Mouse (Mus musculus): Measurements from ENCODE around the gene Tuba1a. TPM values are rescaled to one million over a fixed set of nuclear protein-coding genes. Genes with fewer than 3 reads are reported as not detected.
"Not testable (repeated sequence)": the region's sequence is repeated elsewhere in the genome, so short reads cannot be mapped to it uniquely, and the experiment has no call there.

Gene Tuba1a
- polyA plus RNA-seq, 1 experiment from 2014 or later = 414 TPM

DNA sequence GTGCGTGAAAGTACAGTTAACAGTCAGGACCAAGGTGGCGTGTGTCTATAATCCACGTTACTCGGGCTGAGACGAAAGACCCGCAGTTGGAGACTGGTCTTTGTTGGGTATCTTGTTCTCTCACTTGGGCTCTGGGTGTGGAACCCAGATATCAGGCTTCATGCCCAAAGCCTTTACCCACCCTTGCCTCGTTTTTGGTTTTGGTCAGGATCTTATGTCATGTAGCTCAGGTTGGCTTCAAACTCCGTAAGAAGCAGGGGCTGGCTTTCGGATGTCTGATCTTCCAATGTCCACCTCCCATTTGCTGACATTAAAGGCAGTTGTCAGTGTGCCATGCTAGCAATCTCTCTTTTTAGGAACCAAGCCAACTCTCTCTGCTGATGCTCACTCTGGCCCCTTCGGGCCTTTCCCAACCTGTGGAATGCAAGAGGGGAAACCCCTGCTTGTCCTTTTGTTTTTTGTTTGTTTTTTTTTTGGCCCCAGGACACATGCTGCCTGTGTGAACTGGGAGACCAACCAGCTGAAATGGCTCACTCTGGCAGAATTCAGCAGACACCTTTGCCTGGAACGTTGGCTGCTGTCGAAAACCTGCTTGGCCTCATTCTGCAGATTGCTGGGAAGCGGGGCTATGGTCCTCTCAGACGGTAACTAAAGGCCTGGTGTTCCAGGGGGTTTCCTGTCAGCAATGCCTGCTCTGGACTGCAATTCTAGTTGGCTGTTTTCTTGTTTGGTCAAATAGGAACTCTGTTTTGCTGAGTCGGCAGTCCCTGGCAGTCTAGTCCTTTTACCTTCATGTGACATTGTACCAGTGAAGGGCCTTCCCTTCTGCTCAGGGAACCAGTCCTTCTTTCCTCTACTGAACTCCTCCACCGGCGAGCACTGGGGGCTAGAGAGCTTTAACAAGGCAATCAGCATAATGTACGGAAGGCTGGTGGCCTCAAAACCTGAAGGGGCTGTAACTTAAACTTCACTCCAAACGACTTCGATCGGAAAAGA lies 23.6 kb upstream of the Tuba1a start:
- in situ Hi-C loops (cut with MboI; ENCODE audit: low pct_unique_long_range_greater_than_20kb) = no loop called here
- ATAC-seq = no peak
- ChIA-PET POLR2A (interaction anchor here (0.7 to 1.3 kb wide), 4 partner anchors 23 to 48 kb away, joined by 3 to 9 read pairs (median 3); partner anchors contain the start of gene Tuba1b), CTCF (interaction anchor here (0.9 to 1.5 kb wide), 4 partner anchors 12 to 36 kb away, joined by 3 to 5 read pairs (median 4); no protein-coding TSS in a partner anchor)
- no peak for DNase-seq (ENCODE audit: low read depth, low spot score)
- no peaks in the 10 kb centered on the region for H3K27me3 ChIP-seq
- TF ChIP-seq CTCF (IDR thresholded peaks at IDR 0.05) = no peak

DNA sequence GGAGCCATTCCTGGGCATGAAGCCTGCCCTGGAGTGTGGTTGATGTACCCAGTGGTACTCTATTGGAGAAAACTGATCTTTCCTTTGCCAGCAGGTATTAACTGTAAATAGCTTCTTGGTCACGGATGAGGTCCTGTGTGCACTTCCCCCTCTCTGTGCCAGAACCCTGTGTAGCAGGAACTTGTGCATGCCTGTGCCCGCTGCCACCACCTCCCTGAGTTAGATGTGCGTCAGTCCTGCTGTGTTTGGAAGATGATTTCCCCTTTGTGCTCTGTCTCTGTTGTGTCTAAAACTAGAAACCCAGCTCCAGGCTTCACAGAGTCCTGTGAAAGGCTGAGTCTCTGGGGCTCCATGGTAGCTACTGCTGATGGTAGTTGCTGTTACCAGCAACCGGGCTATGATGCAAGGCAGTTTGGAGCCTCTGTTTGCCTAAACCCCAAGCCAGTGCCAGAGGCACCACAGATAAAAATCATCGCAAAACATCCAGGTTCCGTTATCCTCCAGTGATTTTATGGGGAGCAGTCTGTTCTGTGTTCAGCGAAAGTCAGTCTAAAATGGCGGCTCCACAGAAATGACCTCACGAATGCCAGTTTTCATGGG lies 19.6 kb upstream of the Tuba1a start:
- ATAC-seq (peak; percentile 61), DNase-seq (ENCODE audit: low read depth, low spot score) (no peak)
- ChIA-PET POLR2A (interaction anchor here (0.7 to 2.1 kb wide), 4 partner anchors 14 to 38 kb away, joined by 3 to 8 read pairs (median 3); partner anchors contain the start of genes Gm49450 and Tuba1a), CTCF (interaction anchor here (1.7 to 6.7 kb wide), 4 partner anchors 9 to 20 kb away, joined by 4 to 40 read pairs (median 16); partner anchors contain the start of genes Gm49450 and Tuba1a)
- TF ChIP-seq CTCF (IDR thresholded peaks at IDR 0.05) = no peak
- H3K27me3 ChIP-seq = no peaks in the 10 kb centered on the region
- in situ Hi-C loops (cut with MboI; ENCODE audit: low pct_unique_long_range_greater_than_20kb) = no loop called here

DNA sequence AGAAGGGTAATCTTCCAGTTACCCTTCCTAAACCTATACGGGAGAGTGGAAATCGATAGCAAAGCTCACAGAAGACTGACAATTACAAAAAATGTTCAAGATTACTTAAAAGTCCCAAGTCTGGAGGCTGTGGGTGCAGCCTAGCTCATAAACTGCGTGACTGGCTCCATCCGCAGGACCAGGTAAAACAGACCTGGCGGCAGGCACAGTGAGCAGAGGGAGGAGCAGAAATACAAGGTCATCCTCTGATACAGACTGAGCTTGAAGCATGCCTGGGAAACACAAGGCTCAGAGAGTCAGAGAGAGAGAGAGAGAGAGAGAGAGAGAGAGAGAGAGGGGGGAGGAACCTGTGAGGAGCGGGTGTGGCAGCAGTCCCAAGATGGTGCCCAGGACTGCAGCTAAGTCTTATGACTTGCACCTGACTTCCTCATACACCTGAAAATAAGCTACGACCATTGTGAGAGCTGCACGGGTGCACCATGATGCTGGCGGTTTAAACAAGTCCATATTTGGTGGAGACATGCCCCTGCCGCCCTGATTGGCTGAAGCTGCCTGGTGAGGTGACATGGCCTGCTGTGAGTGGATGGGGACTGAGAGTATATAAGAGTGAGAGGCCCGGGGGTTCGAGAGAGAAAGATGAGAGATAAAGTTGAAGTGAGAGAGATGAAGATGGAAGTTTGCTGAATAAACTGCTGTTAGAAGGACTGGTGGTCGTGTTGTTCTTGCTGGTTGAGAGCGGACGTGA lies 18.2 kb upstream of the Tuba1a start:
- DNase-seq (ENCODE audit: low read depth, low spot score); in situ Hi-C loops (cut with MboI; ENCODE audit: low pct_unique_long_range_greater_than_20kb); ATAC-seq; H3K27me3 ChIP-seq: not testable (repeated sequence)
- POLR2A ChIA-PET = interaction anchor here (0.9 to 2.1 kb wide), 2 partner anchors 17 to 24 kb away, joined by 5 to 8 read pairs; partner anchors contain the start of genes Gm49450 and Tuba1a
- CTCF ChIA-PET = interaction anchor here (0.7 to 6.7 kb wide), 5 partner anchors 10 to 87 kb away, joined by 3 to 40 read pairs (median 11); partner anchors contain the start of genes Gm49450 and Tuba1a

DNA sequence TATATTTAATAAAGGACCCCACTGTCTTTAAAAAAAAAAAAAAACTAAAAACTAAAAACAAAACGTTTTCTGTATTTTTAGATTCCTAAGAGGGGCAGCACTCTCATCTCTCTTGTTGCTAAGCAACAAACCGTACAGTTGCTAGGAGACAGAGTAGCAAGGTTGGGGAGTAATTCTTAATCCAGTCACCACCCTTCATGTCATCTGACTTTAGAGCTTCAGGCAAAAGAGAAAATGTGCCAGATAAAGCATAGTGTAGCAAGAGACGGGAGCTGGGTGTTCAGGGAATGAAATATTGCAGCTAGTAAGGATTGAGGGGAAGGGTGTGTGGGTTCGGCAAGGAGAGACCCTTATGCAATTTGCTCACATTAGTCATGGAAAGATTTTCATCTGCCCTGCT lies 17.6 kb upstream of the Tuba1a start:
- TF ChIP-seq CTCF (IDR thresholded peaks at IDR 0.05) = no peak
- in situ Hi-C loops (cut with MboI; ENCODE audit: low pct_unique_long_range_greater_than_20kb) = no loop called here
- DNase-seq (ENCODE audit: low read depth, low spot score) (no peak), ATAC-seq (no peak)
- no peaks in the 10 kb centered on the region for H3K27me3 ChIP-seq
- POLR2A ChIA-PET = interaction anchor here (0.8 to 1.1 kb wide), 3 partner anchors 17 to 24 kb away, joined by 3 to 5 read pairs (median 4); partner anchors contain the start of genes Gm49450 and Tuba1a
- CTCF ChIA-PET = interaction anchor here (0.9 to 6.7 kb wide), 6 partner anchors 10 to 148 kb away, joined by 3 to 40 read pairs (median 8); partner anchors contain the start of genes Gm49450 and Tuba1a

DNA sequence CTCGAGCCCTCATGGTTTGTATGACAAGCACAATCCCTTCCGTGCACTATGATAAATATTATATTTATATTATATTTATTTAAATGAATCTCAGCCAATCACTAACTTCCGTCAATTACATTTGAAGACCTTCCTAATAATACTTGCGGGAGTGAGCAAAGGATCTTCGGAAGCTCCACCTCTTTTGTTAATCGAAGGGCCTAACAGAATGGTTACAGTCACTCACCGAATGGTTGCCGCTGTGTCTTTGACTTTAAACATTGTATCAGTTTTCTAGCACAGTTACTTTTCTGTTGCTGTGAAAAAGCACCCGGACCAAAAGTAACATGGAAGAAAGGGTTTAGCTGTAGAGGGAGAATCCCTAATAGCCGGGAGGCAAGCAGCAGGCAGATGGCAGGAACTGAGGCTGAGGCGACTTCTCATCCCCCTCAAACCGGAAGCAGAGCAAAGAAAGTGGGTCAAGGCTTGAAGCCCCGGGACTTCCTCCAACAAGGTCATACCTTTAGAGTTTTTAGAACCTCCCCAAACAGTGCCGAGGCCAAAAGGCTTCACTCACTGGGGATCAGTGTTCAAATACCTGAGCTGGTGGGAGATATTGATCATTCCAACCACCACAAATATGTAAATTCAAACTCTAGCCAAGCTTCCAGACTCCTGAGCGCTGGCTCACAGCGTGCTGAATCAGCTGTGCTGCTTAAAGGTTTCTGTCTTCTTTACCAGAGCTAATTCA lies 16.0 kb upstream of the Tuba1a start:
- ChIA-PET POLR2A (interaction anchor here (0.6 to 2.1 kb wide), 7 partner anchors 16 to 1171 kb away, joined by 3 to 9 read pairs (median 5); partner anchors contain the start of genes Gm49450, Tuba1a and Tuba1b), CTCF (interaction anchor here (0.8 to 6.7 kb wide), 6 partner anchors 8 to 57 kb away, joined by 3 to 40 read pairs (median 8); partner anchors contain the start of genes Gm49450 and Tuba1a)
- DNase-seq (ENCODE audit: low read depth, low spot score) (no peak), ATAC-seq (no peak)
- in situ Hi-C loops (cut with MboI; ENCODE audit: low pct_unique_long_range_greater_than_20kb) = no loop called here
- H3K27me3 ChIP-seq = no peaks in the 10 kb centered on the region
- no peak for TF ChIP-seq CTCF (IDR thresholded peaks at IDR 0.05)

DNA sequence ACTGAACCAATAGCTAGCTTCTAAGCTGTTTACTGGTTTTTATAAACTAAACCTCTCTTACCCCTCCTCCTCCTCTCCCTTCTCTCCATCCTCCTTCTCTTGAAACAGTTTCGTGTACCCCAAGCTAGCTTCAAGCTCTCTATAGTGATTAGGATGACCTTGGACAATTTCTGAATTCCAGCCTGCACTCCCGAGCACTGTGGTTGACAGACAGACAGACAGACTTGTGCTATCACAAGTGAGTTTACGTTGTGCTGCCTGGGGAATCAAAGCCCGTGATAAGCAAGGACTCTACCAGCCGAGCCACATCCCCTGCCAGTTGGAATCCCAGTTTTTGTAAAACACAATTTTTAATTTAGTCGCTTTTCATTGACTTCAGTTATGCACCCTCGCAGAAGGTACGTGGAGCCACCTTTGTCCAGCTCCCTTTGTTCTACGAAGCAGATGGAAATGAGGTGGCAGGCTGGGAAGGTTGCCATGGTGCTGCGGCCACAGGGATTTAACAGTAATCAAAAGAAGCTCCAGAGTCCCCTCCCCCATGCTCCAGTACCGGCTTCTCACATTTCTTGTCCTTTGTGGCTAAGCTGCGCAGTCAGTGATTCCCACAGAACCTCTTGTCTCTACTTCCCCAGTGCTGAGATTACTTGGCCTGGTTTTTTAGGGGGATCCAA lies 15.3 kb upstream of the Tuba1a start:
- no peak for TF ChIP-seq CTCF (IDR thresholded peaks at IDR 0.05)
- no peak for ATAC-seq
- ChIA-PET CTCF (interaction anchor here (0.8 to 6.7 kb wide), 5 partner anchors 15 to 57 kb away, joined by 3 to 40 read pairs (median 11); partner anchors contain the start of genes Gm49450 and Tuba1a), POLR2A (interaction anchor here (0.6 to 2.1 kb wide), 6 partner anchors 15 to 1171 kb away, joined by 3 to 9 read pairs (median 5); partner anchors contain the start of genes Gm49450, Tuba1a and Tuba1b)
- peak; percentile 65 for DNase-seq (ENCODE audit: low read depth, low spot score)
- no peaks in the 10 kb centered on the region for H3K27me3 ChIP-seq
- in situ Hi-C loops (cut with MboI; ENCODE audit: low pct_unique_long_range_greater_than_20kb) = no loop called here

DNA sequence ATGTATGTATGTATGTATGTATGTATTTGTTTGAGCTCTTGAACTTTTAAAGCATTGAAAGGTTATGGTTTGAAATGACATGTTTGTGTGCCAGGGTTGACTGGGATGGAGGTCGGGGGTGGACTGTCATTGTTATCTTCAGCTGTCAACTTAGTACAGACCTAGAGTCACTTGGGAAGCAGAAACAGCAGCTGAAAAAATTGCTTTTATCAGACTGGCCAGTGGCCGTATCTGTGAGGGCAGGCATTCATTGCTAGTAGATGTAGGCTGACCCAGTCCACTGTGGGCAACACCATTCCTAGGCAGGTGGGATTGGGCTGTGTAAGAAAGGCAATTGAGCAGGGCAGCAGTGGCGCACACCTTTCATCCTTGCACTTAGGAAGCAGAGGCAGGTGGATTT lies 6.0 kb upstream of the Tuba1a start:
- POLR2A ChIA-PET = interaction anchor here (1.0 kb wide), 1 partner anchor 33 kb away, joined by 3 read pairs; no protein-coding TSS in a partner anchor
- no peak for DNase-seq (ENCODE audit: low read depth, low spot score)
- CTCF ChIA-PET = no interaction called here
- in situ Hi-C loops (cut with MboI; ENCODE audit: low pct_unique_long_range_greater_than_20kb) = no loop called here
- no peaks in the 10 kb centered on the region for H3K27me3 ChIP-seq
- ATAC-seq = no peak
- no peak for TF ChIP-seq CTCF (IDR thresholded peaks at IDR 0.05)

DNA sequence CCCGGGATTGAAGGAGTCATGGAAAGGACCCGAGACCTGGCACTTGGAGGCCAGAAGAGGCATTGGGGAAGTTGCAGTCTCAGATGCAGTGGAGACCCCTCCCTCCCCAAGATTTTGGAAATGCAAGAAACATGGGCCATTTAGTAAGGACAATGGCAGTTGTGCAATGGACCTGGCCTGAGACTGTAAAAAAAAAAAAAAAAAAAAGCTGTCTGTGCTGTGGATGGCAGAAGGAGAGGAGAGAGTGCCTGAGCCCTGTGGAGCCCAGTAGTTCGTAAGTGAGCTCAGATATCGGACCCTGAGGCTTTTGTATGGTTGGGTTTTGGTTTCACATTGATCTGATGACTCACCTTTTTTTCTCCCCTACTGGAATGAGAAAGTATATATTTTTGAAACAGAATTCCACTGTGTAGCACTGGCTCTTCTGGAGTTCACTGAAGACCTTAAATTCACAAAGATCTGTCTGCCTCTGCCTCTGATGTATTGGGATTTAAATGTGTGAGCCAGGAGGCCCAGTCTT lies 5.5 kb upstream of the Tuba1a start:
- H3K27me3 ChIP-seq = no peaks in the 10 kb centered on the region
- ATAC-seq (no peak), DNase-seq (ENCODE audit: low read depth, low spot score) (no peak)
- CTCF ChIA-PET = no interaction called here
- in situ Hi-C loops (cut with MboI; ENCODE audit: low pct_unique_long_range_greater_than_20kb) = no loop called here
- TF ChIP-seq CTCF (IDR thresholded peaks at IDR 0.05) = no peak
- POLR2A ChIA-PET = interaction anchor here (1.0 kb wide), 1 partner anchor 34 kb away, joined by 3 read pairs; no protein-coding TSS in a partner anchor
